Mouse (Mus musculus) retina, adult 2 months (tissue): ENCODE results near the gene Otulin.

Experiments used
- DNase-seq: peaks from one replicate; pipeline ENCODE4 v3.0.0-alpha.2; 2012; ENCODE audit warnings: low read depth, low spot score

Gene Otulin

GRCm38 (mm10) chr15:27657866-27658265, 27.4 kb upstream of the Otulin start:
- no peak for DNase-seq

GRCm38 (mm10) chr15:27656626-27657025, 26.1 kb upstream of the Otulin start:
- no peak for DNase-seq

- DNase-seq, result no peak
These were observed 24.5 kb upstream of the Otulin start for GRCm38 (mm10) chr15:27655015-27655414.

GRCm38 (mm10) chr15:27647686-27648085, 17.2 kb upstream of the Otulin start:
- no peak for DNase-seq

GRCm38 (mm10) chr15:27646665-27647064, 16.2 kb upstream of the Otulin start:
- DNase-seq, result no peak

- no peak for DNase-seq
These were observed 14.8 kb upstream of the Otulin start for GRCm38 (mm10) chr15:27645250-27645649.

GRCm38 (mm10) chr15:27642895-27643294, 12.4 kb upstream of the Otulin start:
- no peak for DNase-seq

- DNase-seq, result no peak
These were observed 10.7 kb upstream of the Otulin start for GRCm38 (mm10) chr15:27641171-27641570.

- DNase-seq, result no peak
These were observed 3.7 kb upstream of the Otulin start for GRCm38 (mm10) chr15:27633941-27634900.

GRCm38 (mm10) chr15:27629800-27630600, 493 bp downstream of the Otulin start:
- no peak for DNase-seq

GRCm38 (mm10) chr15:27629046-27629445, 1.4 kb downstream of the Otulin start:
- DNase-seq, result no peak

GRCm38 (mm10) chr15:27627794-27628193, 2.7 kb downstream of the Otulin start:
- DNase-seq, result no peak

GRCm38 (mm10) chr15:27626314-27626713, 4.2 kb downstream of the Otulin start:
- DNase-seq, result no peak

- no peak for DNase-seq
These were observed 4.6 kb downstream of the Otulin start for GRCm38 (mm10) chr15:27625890-27626255.

GRCm38 (mm10) chr15:27625014-27625889, 5.2 kb downstream of the Otulin start:
- DNase-seq, result no peak

GRCm38 (mm10) chr15:27623286-27623685, 7.2 kb downstream of the Otulin start:
- no peak for DNase-seq

- no peak for DNase-seq
These were observed 9.9 kb downstream of the Otulin start for GRCm38 (mm10) chr15:27620475-27621185.

GRCm38 (mm10) chr15:27619683-27620082, 10.8 kb downstream of the Otulin start:
- no peak for DNase-seq

- DNase-seq, result no peak
These were observed 11.5 kb downstream of the Otulin start for GRCm38 (mm10) chr15:27618778-27619533.

- no peak for DNase-seq
These were observed 13.3 kb downstream of the Otulin start for GRCm38 (mm10) chr15:27617227-27617626.
